Mouse (Mus musculus) layer of hippocampus, adult 2 months (tissue): ENCODE measurements at regions not wholly inside any gene's neighbourhood (a gene's known extent, or its start where the extent isn't known, plus 50 kb on each side); places are given as distances from the start of the nearest gene placed in this dataset.

Experiments
- DNase-seq, 2 experiments: peaks; one replicate each; pipeline ENCODE4 v3.0.0; 2022; ENCODE audit warnings: low spot score in 2 of 2
- H3K27ac ChIP-seq: fragments of 200-600 bp; 2 replicates; pipeline ENCODE4 v1.8.1; 2022
- H3K4me3 ChIP-seq: fragments of 200-600 bp; 2 replicates; pipeline ENCODE4 v1.8.1; 2022; ENCODE audit warnings: mild to moderate bottlenecking
- CTCF ChIP-seq: fragments of 200-600 bp; conservative IDR thresholded peaks from 2 replicates; pipeline ENCODE4 v1.8.1; 2022; ENCODE audit warnings: antibody characterized with exemption, mild to moderate bottlenecking, moderate library complexity

GRCm38 (mm10) chr1:91731703-91732102 is 69.6 kb upstream of the Twist2 start:
- no peak for TF ChIP-seq CTCF
- Histone ChIP-seq H3K27ac (no peak overlapping the region), H3K4me3 (no peak overlapping the region)
- no peak for DNase-seq

GRCm38 (mm10) chr1:91732461-91732861 is 68.8 kb upstream of the Twist2 start:
- Histone ChIP-seq H3K27ac (no peak overlapping the region), H3K4me3 (no peak overlapping the region)
- peak in 1 of 2 experiments; percentile 25 for DNase-seq
- no peak for TF ChIP-seq CTCF

DNA sequence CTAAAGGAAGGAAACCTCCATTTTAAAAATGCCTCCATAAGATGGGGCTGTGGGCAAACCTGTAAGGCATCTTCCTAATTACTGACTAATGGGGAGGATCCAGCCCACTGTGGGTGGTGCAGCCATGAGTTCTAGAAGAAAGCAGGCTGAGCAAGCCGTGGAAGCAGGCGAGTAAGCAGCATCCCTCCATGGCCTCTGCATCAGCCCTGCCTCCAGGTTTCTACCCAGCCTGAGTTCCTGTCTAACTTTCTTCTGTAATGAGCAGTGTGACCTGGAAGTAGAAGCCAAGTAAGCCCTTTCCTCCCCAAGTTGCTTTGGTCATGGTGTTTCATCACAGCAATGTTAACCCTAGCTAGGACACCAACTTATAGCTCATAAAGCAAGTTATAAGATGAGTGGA is 66.5 kb upstream of the Twist2 start:
- Histone ChIP-seq H3K27ac (no peak overlapping the region), H3K4me3 (no peak overlapping the region)
- DNase-seq, result no peak
- no peak for TF ChIP-seq CTCF

GRCm38 (mm10) chr1:91735436-91735835 is 65.8 kb upstream of the Twist2 start:
- no peak for DNase-seq
- no peak overlapping the region for H3K4me3 ChIP-seq
- no peak overlapping the region for H3K27ac ChIP-seq
- TF ChIP-seq CTCF, result no peak

DNA sequence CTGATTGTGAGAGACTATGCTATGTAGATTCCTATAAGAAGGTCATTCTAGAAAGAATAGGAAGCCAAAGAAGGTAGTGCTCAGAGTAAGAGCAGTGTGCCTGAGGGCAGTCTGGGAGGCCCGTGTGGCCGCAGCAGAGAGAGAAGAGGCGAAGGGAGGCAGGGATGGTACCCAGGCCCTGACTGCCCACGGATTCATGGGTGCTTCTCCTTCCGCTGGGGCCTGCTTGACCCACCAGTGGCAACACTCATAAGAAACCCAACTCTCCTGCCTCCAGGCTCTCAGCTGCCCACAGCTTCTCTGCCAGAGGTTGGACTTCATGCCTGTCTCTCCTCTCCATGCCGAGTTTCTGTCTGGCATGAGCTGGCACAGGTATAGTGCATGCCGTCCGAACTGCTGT is 60.6 kb upstream of the Twist2 start:
- Histone ChIP-seq H3K27ac (no peak overlapping the region), H3K4me3 (no peak overlapping the region)
- TF ChIP-seq CTCF, result no peak
- DNase-seq, result no peak

- no peak for TF ChIP-seq CTCF
- DNase-seq, result no peak
- no peak overlapping the region for H3K27ac ChIP-seq
- H3K4me3 ChIP-seq, result no peak overlapping the region
Observed at GRCm38 (mm10) chr1:91742031-91742430, 59.2 kb upstream of the Twist2 start.

DNA sequence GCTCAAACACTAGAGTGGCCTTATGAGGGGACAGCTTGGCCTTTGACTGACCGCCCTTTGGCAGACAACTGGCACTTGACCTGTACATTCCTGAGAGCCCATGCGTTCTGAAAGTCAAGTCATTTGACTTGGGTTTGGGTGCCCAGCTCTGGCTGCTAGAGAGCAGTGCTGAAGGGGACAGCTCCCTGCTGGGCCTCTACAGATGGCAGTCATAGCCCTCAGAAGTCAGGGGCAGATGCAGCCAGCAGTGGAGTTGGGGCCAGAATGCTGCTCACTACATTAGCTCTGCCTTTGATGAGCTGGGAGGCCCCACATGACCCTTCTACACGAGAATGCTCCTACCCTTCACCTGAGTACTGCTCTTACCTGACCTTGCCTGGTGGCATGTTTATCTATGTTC is 58.3 kb upstream of the Twist2 start:
- TF ChIP-seq CTCF, result no peak
- Histone ChIP-seq H3K27ac (no peak overlapping the region), H3K4me3 (no peak overlapping the region)
- no peak for DNase-seq

- Histone ChIP-seq H3K4me3 (no peak overlapping the region), H3K27ac (no peak overlapping the region)
- TF ChIP-seq CTCF, result no peak
- no peak for DNase-seq
Observed at GRCm38 (mm10) chr1:91744076-91744475, 57.2 kb upstream of the Twist2 start.

DNA sequence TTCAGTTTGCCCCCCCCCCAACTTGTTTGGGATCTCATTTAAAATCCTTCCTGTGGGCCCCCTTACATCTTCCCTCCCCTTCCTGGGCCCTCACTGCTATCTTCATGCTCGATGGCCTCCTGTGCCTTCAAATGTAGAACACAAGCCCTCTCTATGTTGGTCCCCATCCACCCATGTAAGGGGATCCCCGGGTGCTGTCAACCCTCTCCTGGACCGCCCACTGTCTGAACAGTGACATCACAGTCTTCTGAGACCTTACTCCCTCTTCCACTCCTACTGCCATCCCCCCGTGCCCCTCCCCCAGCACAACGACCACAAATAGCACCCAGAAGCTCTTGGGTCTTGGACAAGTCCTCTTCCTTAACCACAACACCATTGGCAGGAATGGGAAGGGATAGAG is 56.6 kb upstream of the Twist2 start:
- Histone ChIP-seq H3K27ac (no peak overlapping the region), H3K4me3 (no peak overlapping the region)
- no peak for DNase-seq
- TF ChIP-seq CTCF, result no peak

GRCm38 (mm10) chr1:91747583-91747982 is 53.7 kb upstream of the Twist2 start:
- DNase-seq, result no peak
- no peak for TF ChIP-seq CTCF
- Histone ChIP-seq H3K27ac (no peak overlapping the region), H3K4me3 (no peak overlapping the region)
